Mouse (Mus musculus): ENCODE results near the gene Dcaf1. TPM values are rescaled to one million over a fixed set of nuclear protein-coding genes. Genes with fewer than 3 reads are reported as not detected.

Dcaf1 gene
- polyA plus RNA-seq, 1 experiment from 2014 or later: 22.0 TPM

- H3K4me1 ChIP-seq (ENCODE audit: control insufficient read depth, insufficient read depth, low read length): peaks cover 6% of the 10 kb centered on the region; the same call in 1 of the 2 replicates
- ATAC-seq (ENCODE audit: low read depth): peak; percentile 89
- peak within 1 kb of the TSS; percentile 99 for H3K9ac ChIP-seq (replicated peaks; ENCODE audit: low read depth, low read length)
- H3K27me3 ChIP-seq (ENCODE audit: control insufficient read depth, insufficient read depth, low read length): no peaks in the 10 kb centered on the region
- H3K36me3 ChIP-seq (ENCODE audit: control insufficient read depth, insufficient read depth, low read length): no peaks in the 10 kb centered on the region
- under 1% methylated on average over 48 of the region's 49 CpGs for WGBS
- peak within 1 kb of the TSS; percentile 97 for H3K4me2 ChIP-seq (ENCODE audit: low read depth, low read length)
- H3K27ac ChIP-seq (ENCODE audit: low read depth, low read length): peak within 1 kb of the TSS; percentile 84
- H3K9me3 ChIP-seq (ENCODE audit: control insufficient read depth, low read length): no peaks in the 10 kb centered on the region
- peak within 1 kb of the TSS; percentile 100 for H3K4me3 ChIP-seq (ENCODE audit: low read depth, low read length)
Observed at GRCm38 (mm10) chr9:106788812-106789321, 32.8 kb upstream of the Dcaf1 start, which contains the start of gene Rad54l2. Gene Rad54l2 (minus strand): TSS chr9:106789194.

GRCm38 (mm10) chr9:106789363-106789762, 32.3 kb upstream of the Dcaf1 start:
- ATAC-seq (ENCODE audit: low read depth): no peak

GRCm38 (mm10) chr9:106790831-106791230, 30.8 kb upstream of the Dcaf1 start:
- ATAC-seq (ENCODE audit: low read depth): no peak
- Histone ChIP-seq H3K4me3 (ENCODE audit: low read depth, low read length) (no peak overlapping the region), H3K27ac (ENCODE audit: low read depth, low read length) (no peak overlapping the region), H3K4me1 (ENCODE audit: control insufficient read depth, insufficient read depth, low read length) (peaks cover 6% of the 10 kb centered on the region; the same call in 1 of the 2 replicates), H3K4me2 (ENCODE audit: low read depth, low read length) (no peak overlapping the region), H3K36me3 (ENCODE audit: control insufficient read depth, insufficient read depth, low read length) (no peaks in the 10 kb centered on the region), H3K9me3 (ENCODE audit: control insufficient read depth, low read length) (no peaks in the 10 kb centered on the region), H3K9ac (replicated peaks; ENCODE audit: low read depth, low read length) (no peak overlapping the region), H3K27me3 (ENCODE audit: control insufficient read depth, insufficient read depth, low read length) (no peaks in the 10 kb centered on the region)
- 74% methylated on average over 6 of the region's 6 CpGs for WGBS

More at GRCm38 (mm10) chr9:106789363-106789762, 32.3 kb upstream of the Dcaf1 start:
- Histone ChIP-seq H3K9me3 (ENCODE audit: control insufficient read depth, low read length) (no peaks in the 10 kb centered on the region), H3K4me1 (ENCODE audit: control insufficient read depth, insufficient read depth, low read length) (peaks cover 6% of the 10 kb centered on the region; the same call in 1 of the 2 replicates), H3K9ac (replicated peaks; ENCODE audit: low read depth, low read length) (peak overlapping the region; percentile 99), H3K27ac (ENCODE audit: low read depth, low read length) (no peak overlapping the region), H3K4me3 (ENCODE audit: low read depth, low read length) (peak overlapping the region; percentile 100), H3K27me3 (ENCODE audit: control insufficient read depth, insufficient read depth, low read length) (no peaks in the 10 kb centered on the region), H3K4me2 (ENCODE audit: low read depth, low read length) (peak overlapping the region; percentile 97), H3K36me3 (ENCODE audit: control insufficient read depth, insufficient read depth, low read length) (no peaks in the 10 kb centered on the region)
- WGBS: 18% methylated on average over 10 of the region's 10 CpGs

GRCm38 (mm10) chr9:106806503-106806902, 15.2 kb upstream of the Dcaf1 start:
- no peak for ATAC-seq (ENCODE audit: low read depth)
- no peaks in the 10 kb centered on the region for H3K9me3 ChIP-seq (ENCODE audit: control insufficient read depth, low read length)
- no peaks in the 10 kb centered on the region for H3K4me1 ChIP-seq (ENCODE audit: control insufficient read depth, insufficient read depth, low read length)
- no peaks in the 10 kb centered on the region for H3K27me3 ChIP-seq (ENCODE audit: control insufficient read depth, insufficient read depth, low read length)
- no peak overlapping the region for H3K4me3 ChIP-seq (ENCODE audit: low read depth, low read length)
- no peak overlapping the region for H3K9ac ChIP-seq (replicated peaks; ENCODE audit: low read depth, low read length)
- 77% methylated on average over 4 of the region's 4 CpGs for WGBS
- no peak overlapping the region for H3K27ac ChIP-seq (ENCODE audit: low read depth, low read length)
- no peak overlapping the region for H3K4me2 ChIP-seq (ENCODE audit: low read depth, low read length)
- H3K36me3 ChIP-seq (ENCODE audit: control insufficient read depth, insufficient read depth, low read length): no peaks in the 10 kb centered on the region

GRCm38 (mm10) chr9:106818191-106818590, 3.5 kb upstream of the Dcaf1 start:
- H3K4me1 ChIP-seq (ENCODE audit: control insufficient read depth, insufficient read depth, low read length): 0 out of 2 replicates have a peak, but pooled peaks cover 2% of the 10 kb centered on the region
- 85% methylated on average over 6 of the region's 6 CpGs for WGBS
- H3K4me2 ChIP-seq (ENCODE audit: low read depth, low read length): no peak overlapping the region
- no peak for ATAC-seq (ENCODE audit: low read depth)
- no peak overlapping the region for H3K9ac ChIP-seq (replicated peaks; ENCODE audit: low read depth, low read length)
- H3K36me3 ChIP-seq (ENCODE audit: control insufficient read depth, insufficient read depth, low read length): no peaks in the 10 kb centered on the region
- no peaks in the 10 kb centered on the region for H3K9me3 ChIP-seq (ENCODE audit: control insufficient read depth, low read length)
- H3K27me3 ChIP-seq (ENCODE audit: control insufficient read depth, insufficient read depth, low read length): no peaks in the 10 kb centered on the region
- no peak overlapping the region for H3K27ac ChIP-seq (ENCODE audit: low read depth, low read length)
- no peak overlapping the region for H3K4me3 ChIP-seq (ENCODE audit: low read depth, low read length)

- Histone ChIP-seq H3K36me3 (ENCODE audit: control insufficient read depth, insufficient read depth, low read length) (no peaks in the 10 kb centered on the region), H3K27ac (ENCODE audit: low read depth, low read length) (no peak overlapping the region), H3K4me2 (ENCODE audit: low read depth, low read length) (no peak overlapping the region), H3K4me1 (ENCODE audit: control insufficient read depth, insufficient read depth, low read length) (0 out of 2 replicates have a peak, but pooled peaks cover 2% of the 10 kb centered on the region), H3K9ac (replicated peaks; ENCODE audit: low read depth, low read length) (no peak overlapping the region), H3K9me3 (ENCODE audit: control insufficient read depth, low read length) (no peaks in the 10 kb centered on the region), H3K4me3 (ENCODE audit: low read depth, low read length) (no peak overlapping the region), H3K27me3 (ENCODE audit: control insufficient read depth, insufficient read depth, low read length) (no peaks in the 10 kb centered on the region)
- WGBS: 95% methylated on average over 1 of the region's 1 CpGs
- no peak for ATAC-seq (ENCODE audit: low read depth)
Observed at GRCm38 (mm10) chr9:106819201-106819600, 2.5 kb upstream of the Dcaf1 start.

- peak overlapping the region; percentile 59 for H3K4me2 ChIP-seq (ENCODE audit: low read depth, low read length)
- WGBS: 52% methylated on average over 15 of the region's 15 CpGs
- H3K4me1 ChIP-seq (ENCODE audit: control insufficient read depth, insufficient read depth, low read length): 0 out of 2 replicates have a peak, but pooled peaks cover 2% of the 10 kb centered on the region
Observed at GRCm38 (mm10) chr9:106821050-106821617, 540 bp upstream of the Dcaf1 start.

GRCm38 (mm10) chr9:106822381-106823104, 869 bp downstream of the Dcaf1 start:
- ATAC-seq (ENCODE audit: low read depth): peak; percentile 64
- Histone ChIP-seq H3K4me2 (ENCODE audit: low read depth, low read length) (peak overlapping the region; percentile 79), H3K9me3 (ENCODE audit: control insufficient read depth, low read length) (no peaks in the 10 kb centered on the region), H3K4me1 (ENCODE audit: control insufficient read depth, insufficient read depth, low read length) (0 out of 2 replicates have a peak, but pooled peaks cover 2% of the 10 kb centered on the region), H3K27me3 (ENCODE audit: control insufficient read depth, insufficient read depth, low read length) (no peaks in the 10 kb centered on the region), H3K4me3 (ENCODE audit: low read depth, low read length) (peak overlapping the region; percentile 87), H3K36me3 (ENCODE audit: control insufficient read depth, insufficient read depth, low read length) (no peaks in the 10 kb centered on the region), H3K9ac (replicated peaks; ENCODE audit: low read depth, low read length) (peak overlapping the region; percentile 82), H3K27ac (ENCODE audit: low read depth, low read length) (peak overlapping the region; percentile 94)
- 5% methylated on average over 32 of the region's 32 CpGs for WGBS

More at GRCm38 (mm10) chr9:106821050-106821617, 540 bp upstream of the Dcaf1 start:
- no peak overlapping the region for H3K27ac ChIP-seq (ENCODE audit: low read depth, low read length)
- peak overlapping the region; percentile 87 for H3K4me3 ChIP-seq (ENCODE audit: low read depth, low read length)
- no peaks in the 10 kb centered on the region for H3K9me3 ChIP-seq (ENCODE audit: control insufficient read depth, low read length)
- no peaks in the 10 kb centered on the region for H3K36me3 ChIP-seq (ENCODE audit: control insufficient read depth, insufficient read depth, low read length)
- H3K27me3 ChIP-seq (ENCODE audit: control insufficient read depth, insufficient read depth, low read length): no peaks in the 10 kb centered on the region
- ATAC-seq (ENCODE audit: low read depth): no peak
- H3K9ac ChIP-seq (replicated peaks; ENCODE audit: low read depth, low read length): peak overlapping the region; percentile 55; the same call in 1 of the 2 replicates

GRCm38 (mm10) chr9:106840569-106840968, 18.9 kb downstream of the Dcaf1 start:
- 97% methylated on average over 1 of the region's 1 CpGs for WGBS
- H3K27ac ChIP-seq (ENCODE audit: low read depth, low read length): no peak overlapping the region
- ATAC-seq (ENCODE audit: low read depth): no peak
- H3K9ac ChIP-seq (replicated peaks; ENCODE audit: low read depth, low read length): no peak overlapping the region
- H3K4me1 ChIP-seq (ENCODE audit: control insufficient read depth, insufficient read depth, low read length): no peaks in the 10 kb centered on the region
- no peak overlapping the region for H3K4me3 ChIP-seq (ENCODE audit: low read depth, low read length)
- H3K27me3 ChIP-seq (ENCODE audit: control insufficient read depth, insufficient read depth, low read length): no peaks in the 10 kb centered on the region
- H3K9me3 ChIP-seq (ENCODE audit: control insufficient read depth, low read length): no peaks in the 10 kb centered on the region
- no peak overlapping the region for H3K4me2 ChIP-seq (ENCODE audit: low read depth, low read length)
- H3K36me3 ChIP-seq (ENCODE audit: control insufficient read depth, insufficient read depth, low read length): peaks cover 53% of the 10 kb centered on the region
